Mouse (Mus musculus) thymus, adult 18-20 months (tissue): ENCODE results near the gene Casp7.

Source experiments
- DNase-seq, 2 experiments: peaks; one replicate each; pipeline ENCODE4 v3.0.0; 2022; ENCODE audit warnings: mixed read lengths in 2 of 2

The Casp7 gene

DNA sequence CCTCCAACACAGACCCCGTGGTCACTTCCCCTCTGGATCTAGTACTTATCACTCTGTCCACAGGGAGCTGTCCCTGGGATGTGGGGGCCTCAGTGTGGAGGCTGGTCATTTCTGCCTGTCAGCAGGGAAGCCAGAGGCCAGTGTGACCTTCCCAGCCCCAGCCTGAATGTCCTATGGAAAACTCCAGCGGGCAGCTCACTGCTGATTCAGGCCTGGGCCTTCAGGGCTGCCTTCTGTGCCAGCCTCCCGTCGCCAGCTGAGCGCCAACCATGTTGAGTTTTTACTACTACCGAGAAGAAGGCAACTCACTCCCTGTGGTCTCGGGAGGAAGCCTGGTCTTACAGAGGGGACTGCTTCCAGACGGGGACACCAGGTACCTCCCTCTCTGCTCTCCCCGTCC, 28.6 kb downstream of the Casp7 start:
- DNase-seq, result no peak

DNA sequence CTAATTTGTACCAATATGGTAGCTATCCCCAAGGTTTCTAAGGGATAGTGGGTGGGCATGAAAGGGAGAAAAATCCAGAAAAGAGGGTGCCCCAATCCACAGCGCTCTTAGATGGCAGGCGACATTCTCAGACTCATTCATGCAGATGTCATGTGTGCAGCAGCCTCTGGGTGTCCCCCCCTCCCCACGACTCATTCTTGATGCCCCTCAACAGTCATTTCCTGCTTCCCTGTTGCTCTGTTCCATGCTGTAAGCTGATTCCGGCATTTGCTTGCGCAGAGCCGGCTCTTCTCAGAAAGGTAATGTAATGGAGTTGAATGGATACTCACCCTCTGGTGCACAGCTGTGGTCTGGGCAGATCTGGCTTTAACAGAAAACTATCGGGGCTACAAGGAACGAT, 33.4 kb downstream of the Casp7 start:
- no peak for DNase-seq

DNA sequence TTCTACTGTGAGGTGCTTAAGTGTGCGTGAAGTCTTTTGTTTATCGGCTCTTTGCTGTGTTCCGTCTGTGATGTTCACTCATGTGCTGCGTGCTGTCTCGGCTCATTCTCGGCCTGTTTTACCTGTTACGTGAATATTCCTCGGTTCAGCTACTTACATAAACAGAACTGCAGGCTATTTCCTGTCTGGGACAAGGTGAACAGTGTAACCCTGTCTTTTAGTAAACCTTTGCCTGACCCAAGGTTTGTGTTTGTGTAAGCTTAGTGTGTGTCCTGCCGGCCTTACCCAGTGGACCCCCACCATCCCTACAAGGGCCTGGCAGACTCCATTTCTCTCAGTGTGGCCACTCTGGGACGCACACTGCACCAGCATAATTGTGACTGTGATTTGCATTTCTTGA, 35.8 kb downstream of the Casp7 start:
- no peak for DNase-seq

DNA sequence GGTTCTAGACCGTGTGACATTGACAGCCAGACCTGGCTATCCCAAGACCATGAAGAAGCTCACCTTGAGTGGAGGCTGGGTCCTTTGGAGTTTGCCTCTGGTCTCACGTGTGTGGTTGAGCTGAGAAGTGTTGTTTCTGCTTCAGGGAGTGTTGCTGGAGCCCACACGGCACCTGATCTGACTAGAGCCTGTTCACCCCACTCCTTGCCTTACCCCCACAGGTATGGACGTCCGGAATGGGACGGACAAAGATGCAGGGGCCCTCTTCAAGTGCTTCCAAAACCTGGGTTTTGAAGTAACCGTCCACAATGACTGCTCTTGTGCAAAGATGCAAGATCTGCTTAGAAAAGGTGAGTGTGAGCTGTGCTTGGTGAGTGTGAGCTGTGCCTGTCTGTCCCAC, 36.7 kb downstream of the Casp7 start:
- DNase-seq, result no peak

DNA sequence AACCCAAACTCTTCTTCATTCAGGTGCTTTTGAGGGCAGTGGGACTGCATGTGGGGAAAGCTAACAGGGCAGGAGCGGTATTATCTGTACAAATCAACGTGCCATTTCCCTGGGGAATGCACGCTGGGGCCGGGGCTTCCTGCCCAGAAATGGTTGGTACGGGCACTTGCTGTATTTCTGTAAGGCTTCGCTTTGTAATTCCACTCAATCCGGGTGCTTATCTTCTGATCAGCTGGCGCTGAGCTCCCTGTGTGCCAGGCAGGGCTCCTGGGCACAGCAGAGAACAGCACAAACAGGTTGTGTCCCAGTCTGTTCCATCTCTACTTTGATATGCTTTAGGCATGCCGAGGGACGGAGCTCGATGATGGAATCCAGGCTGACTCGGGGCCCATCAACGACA, 39.5 kb downstream of the Casp7 start:
- DNase-seq, result no peak

DNA sequence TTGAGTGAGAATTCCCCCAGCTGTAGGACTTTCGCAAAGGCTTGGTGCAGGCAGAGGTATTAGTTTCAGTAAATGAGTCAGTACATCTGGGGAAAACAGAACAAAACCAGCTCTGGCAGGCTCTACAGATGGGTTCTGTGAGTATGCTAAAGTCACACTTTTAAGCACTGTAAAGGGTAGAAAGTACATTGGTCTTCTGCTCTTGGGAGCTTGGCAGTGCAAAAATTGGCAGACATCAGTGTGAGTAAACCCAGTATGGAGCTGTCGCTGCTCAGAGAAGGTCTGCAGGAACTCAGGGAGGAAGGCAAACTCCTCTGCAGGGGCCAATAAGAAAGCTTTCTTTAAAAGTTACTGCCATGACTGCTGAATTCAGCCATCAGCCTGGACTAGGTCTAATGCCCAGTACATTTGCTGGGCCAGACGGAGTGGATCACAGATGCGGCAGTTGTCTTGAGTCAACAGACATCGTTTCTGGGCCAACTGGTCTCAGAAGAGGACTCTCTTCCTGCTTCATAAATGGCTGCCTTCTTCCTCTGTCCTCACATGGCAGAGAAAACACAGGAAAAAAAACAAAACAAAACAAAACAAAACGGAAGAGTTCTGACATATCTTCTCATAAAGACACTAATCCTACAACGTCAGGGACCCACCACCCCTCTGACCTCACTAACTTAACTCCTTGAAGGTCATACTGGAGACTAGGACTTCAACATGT, 41.6 kb downstream of the Casp7 start:
- no peak for DNase-seq

DNA sequence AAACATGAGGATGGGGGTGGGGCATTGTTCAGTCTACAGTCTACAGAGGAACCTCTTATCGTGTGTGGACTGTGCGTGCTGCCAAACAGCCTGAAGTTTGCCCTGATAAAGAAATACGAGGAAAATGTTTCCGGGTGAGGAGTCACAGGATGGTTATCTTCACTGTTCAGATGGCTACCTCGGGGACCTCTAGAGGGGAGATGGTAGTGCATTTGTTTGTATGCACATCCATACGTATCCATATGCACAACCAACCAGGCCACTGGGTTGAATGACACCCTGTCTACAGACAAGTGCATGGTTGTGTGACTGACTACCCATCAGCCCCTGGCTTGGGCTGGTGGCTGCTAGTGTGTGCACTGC, 42.1 kb downstream of the Casp7 start:
- no peak for DNase-seq

DNA sequence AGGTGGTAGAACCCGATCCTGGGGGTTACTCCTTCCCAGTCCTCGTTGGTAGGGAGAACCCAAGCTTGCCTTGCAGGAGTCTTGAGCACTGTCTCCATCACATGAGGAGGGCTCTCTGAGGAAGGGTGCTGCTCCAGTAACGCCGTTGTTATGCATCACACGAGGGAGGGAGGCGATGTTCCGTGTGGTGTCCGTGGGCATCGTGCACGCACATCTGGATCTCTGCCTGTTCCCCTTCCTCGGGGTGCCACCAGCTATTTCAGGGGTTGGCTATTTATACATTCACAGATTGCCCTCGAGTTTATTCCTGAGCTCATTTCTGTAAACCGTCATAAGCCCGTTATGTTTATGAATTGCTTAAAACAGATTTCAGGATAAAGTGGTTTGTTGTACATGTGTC, 46.5 kb downstream of the Casp7 start:
- no peak for DNase-seq

DNA sequence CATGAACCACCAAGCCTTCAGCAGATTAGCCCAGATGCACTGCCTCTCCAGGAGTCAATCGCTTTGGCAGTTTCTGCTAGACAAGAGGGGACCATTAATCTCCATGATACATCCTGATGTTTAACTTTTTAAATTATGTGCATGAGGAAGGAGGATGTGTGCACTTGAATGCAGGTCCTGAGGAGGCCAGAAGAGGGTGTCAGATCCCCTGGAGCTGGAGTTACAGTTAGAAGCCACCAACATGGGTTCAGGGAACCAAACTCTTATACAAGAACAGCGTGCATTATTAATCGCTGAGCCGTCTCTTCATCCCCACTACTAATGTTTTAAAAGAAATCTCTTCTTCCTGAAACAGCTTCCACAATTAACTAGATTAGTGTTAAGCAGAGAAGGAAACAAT, 51.9 kb downstream of the Casp7 start:
- no peak for DNase-seq

DNA sequence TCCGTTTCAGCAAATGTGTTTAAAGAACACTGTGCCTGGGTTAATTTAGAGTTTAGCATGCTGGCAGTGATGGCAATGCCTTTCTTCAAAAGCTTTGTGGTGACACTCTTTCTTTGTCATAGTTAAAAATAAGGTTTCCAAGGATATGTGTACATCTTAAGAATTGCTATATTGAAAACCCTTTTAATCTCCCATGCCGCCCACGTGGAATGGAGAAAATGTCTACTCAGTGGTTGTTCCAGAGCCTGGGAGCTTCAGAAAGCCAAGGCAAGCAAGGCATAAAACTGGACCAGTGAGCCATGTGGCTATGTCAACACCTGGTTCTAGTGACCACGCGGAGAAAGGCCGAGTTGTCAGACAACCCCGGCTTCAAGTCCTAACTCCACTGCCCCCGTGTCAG, 52.6 kb downstream of the Casp7 start:
- DNase-seq, result no peak

DNA sequence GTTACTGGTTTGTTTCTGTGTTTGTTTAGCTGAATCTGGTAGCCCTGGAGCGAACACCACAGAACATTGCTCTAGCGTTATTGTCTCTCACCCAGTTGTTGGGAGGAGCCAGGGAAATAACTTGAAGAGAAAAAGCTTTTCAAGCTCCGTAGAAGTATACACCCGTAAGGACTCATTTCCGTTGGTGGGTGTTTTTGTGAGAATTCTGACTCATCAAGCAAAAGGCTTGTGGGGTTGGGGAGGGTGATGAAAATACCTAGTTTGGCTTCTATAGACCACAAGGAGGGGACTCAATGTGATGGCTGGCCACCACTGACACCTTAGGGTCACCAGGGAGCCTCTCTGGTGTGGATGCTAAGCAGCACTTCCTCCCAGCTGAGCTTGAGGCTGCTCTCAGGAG, 54.0 kb downstream of the Casp7 start:
- DNase-seq, result no peak

DNA sequence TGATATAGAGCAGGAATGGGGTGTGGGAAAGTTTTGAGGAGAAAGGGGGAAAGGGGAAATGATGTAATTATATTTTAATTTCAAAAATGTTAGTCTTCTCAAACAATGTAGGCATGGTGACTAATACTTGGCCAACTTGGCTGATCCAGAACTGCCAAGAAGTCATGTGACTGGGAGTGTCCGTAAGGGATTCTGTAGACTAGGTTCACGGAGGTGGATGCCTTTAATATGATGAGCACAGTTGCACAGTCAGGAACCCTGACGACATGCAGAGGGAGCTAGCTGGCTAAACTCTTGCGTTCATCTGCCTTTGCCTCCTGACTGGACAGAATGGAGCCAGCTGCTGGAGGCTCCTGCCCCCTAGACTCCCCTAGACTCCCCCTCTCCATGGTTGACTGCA, 54.9 kb downstream of the Casp7 start:
- no peak for DNase-seq

DNA sequence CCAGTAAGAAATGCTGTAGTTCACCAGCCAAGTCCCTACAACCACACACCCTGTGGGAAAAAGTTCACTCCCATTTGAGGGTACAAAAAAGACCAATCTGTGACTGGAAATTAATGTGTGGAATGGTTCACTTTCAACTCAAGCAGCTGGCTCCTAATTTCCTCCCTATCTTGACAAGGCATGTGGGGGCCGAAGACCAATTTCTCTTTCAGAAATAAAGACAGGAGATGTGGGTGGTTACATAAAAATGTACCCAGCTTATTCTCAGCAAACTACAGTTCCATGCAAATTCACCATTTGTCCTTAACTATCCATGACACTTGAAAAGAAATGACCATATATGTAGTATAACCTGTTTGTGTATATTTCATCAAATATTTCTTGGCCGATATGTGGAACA, 55.5 kb downstream of the Casp7 start:
- no peak for DNase-seq

DNA sequence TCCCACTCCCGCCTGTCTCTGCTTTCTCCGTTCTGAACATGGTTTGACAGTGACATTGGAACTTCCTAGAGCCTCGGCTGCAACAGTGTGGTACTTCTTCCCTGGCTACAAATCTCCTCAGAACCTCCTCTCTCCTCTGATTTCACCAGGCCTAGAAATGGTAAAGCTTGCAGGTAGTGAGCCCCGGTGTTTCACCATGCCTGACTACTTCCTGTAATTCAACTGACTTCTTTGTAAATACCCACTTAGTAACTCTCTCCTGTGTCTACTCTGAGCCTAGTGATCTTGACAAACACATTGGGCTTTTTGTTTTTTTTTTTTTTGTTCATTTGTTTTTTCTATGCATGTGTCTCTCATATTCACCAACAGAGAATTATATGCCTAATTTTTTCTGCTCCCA, 57.9 kb downstream of the Casp7 start:
- DNase-seq, result no peak

DNA sequence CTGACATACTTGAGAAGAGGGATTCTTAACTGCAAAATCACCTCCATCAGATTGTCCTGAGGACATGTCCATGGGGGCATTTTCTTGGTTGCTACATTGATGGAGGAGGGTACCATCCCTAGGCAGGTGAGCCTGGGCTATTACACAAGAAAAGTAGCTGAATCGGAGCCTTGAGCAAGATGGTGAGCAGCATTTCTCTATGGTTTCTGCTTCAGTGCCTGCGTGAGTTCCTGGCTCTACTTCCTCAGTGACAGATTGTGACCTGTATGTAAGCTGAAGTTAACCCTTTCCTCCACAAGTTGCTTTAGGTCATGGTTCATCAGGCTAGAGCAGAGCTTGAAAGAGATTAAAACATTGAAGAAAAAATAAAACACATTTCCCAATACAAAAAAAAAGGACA, 58.4 kb downstream of the Casp7 start:
- DNase-seq, result no peak

DNA sequence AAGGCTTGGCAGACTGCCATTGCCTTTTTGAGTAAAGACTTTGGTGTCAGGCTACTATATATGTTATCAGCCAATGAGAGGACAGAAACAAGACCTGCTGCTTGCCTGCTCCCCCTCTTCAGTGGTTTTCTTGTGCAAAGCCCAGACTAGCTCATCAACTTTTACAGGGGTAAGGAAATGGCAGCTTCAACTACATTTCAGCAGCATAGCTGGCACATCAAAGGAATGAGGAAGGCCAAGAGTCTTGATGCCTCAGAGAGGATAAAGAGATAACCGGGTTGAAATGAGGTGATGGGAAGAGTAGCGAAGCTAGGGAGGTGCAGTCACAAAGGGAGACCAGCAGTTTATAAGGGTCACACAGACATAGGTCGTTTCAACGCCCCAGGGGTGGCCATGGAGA, 60.6 kb downstream of the Casp7 start:
- DNase-seq, result no peak

DNA sequence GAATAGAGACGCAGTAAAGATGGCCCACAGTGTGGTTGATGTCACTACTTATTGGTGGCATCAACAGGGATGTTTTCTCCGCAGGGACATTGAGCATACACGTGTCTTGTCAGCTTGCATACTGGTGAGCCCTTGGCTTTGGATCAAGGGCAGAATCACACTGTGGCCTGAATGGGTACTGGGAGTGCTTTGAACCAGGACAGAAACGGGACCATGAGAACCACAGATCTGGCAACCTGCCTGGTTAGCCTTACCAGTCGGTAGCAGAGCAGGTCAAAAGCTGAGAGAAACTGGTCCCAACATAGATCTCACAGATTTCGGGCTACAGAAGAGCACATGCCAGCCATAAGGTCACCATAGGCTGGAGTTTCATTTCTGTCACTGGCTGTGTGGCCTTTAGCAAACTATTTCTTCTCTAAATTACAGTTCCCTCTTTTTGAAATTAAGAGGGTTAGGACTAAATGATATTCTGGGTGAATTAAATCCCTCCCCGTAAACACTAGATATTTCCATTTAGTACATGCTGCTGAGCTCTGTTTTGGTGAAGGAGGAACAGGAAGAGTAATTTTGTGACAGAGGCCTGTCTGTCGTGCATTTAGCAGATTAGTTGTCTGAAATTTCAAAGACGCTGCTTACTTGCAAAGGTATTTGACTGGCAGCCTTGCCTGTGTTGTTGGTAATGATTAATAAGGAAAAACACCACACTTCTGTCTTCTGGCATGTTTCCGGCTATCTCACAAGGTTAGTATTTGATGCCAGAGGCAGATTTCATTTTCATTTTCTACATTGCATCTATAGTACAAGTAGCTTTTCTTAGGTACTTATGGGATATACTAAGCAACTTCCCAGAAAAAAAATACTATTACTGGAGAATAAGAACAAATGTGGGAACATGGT, 62.5 kb downstream of the Casp7 start:
- no peak for DNase-seq

DNA sequence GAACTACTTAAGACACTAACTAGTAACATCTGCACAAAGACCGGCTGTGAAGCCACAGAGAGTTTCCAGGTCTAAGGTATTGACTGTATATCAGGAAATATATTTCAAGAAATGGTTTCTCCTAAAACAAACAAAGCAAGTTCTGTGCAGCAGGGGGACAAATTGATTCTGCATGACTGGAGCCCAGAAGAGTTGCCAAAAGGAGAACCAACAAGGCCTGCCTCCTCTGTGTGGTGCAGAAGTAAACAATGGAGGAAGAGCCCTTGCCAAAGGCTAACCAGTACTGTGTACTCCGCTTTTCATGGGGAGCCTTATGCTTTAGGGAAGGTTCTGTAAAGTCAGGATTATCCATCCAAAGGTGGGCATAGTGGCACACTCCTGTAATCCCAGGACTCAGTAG, 63.3 kb downstream of the Casp7 start:
- no peak for DNase-seq

DNA sequence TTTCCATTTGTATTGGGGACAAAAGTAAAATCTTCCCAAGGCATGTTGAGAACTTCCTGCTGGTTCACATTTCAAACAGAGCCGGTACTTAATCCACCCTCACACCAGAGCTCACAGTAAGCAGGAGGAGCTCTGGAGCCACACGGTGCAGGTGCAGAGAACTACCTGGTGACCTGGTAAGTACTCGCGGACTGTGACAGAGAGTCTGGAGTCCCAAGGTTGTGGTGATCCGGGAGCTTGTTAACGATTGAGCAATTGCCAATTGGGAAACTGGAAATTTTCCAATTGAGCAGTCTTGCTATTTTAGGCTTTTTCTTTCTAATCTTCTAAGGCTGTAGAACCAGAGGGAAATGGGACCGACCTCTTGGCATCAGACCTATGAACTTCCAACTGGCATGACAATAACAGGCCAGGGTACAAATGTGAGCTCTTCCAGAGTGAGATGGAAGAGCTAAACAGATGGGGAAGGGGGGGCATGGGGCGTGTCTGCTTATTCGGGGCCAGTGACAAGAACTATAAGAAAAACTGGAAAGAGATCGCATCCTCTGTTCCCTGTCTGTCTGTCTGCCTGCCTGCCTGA, 64.7 kb downstream of the Casp7 start, which contains the start of gene Plekhs1:
Plekhs1 (plus strand) TSS at position 119 of the 580 bp plus-strand sequence.
- DNase-seq, result no peak

DNA sequence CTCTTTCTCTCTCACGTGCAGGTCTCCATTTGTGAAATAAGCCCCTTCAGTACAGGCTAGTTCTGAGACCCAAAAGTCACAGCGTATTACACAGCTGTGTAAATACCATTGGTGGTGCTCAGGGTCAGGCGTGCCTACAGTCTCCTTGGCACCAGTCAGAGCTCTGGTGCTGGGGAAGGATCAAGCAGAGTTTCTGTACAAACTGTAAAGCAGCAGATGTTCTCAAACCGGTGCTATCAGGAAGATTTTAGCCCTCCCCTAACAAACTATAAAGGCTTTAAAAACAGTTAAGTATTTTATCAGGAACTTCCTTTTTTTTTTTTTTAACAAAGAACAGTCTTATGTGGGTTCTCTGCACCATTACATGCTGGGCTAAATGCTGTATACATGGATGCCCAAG, 65.9 kb downstream of the Casp7 start:
- no peak for DNase-seq

DNA sequence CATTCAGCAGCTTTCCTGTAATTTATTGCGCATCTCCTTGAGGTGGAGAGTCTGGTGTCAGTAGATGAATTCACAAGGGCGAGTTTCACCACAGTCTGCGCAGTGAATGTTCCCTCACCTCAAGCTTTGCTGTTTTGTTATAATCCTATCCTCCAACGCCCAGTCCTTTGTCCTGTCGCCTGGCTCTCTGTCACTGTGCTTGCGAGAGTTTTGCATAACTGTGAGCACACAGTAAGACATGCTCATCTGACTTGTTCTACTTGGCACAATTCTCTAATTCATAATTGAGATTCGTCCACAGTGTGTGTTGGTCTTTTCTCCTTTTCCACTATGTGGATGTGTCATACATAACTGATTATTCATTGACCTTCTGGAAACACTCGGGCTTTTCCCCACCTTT, 69.6 kb downstream of the Casp7 start:
- no peak for DNase-seq

DNA sequence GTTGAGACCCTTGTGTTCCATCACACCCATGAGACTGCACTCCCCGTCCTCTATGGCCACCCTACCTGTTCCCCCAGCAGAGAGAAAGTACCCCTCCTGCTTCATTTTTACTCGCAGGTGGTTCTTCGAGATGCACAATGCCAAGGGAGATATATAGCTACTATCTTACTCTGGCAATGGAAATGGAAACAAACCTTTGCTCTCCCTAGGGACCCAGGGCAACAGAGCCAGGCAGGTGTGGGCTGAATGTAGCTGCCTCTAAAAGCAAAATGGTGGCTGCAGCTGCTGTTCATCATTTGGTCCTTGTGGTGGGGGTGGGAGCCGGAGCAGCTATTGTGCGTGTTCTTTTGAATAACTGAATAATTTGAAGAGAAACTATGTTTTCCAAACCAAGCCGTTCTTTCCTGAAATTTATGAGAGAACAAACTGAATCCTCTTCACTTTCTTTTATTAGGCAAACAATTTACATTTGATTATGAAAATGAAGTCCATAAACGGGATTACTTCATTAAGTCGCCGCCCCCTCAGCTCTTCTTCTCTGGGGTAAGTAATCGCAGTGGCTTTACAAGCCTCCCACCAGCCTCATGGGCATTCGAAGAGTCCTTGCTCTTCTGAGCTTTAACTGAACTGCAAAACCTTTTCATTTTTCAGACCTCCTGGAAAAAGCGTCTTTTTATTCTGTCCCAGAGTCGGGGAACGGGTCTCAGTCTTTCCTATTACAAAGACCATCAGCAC, 73.5 kb downstream of the Casp7 start:
- no peak for DNase-seq

DNA sequence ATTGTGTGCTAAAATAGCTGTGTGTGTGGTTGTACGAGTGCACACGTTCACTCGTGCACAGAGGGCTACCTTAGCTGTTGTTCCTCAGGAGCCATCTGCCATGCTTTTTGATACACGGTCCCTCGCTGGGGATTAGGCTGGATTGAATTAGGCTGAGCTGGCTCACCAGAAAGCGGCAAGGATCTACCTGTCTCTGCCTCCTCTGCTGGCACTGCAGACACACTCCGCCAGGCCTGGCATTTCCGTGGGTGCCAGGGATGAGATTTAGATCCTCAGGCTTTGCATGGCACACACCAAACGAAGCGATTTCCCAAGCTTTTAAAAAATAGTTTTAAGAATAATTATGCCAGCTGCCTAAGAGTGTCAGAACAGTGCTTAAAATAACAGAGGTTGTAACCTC, 75.0 kb downstream of the Casp7 start:
- DNase-seq, result no peak
